Mouse (Mus musculus) E14TG2a.4 (cell line): ENCODE results near the gene Hmga1.

Source experiments
- CTCF ChIP-seq: conservative IDR thresholded peaks from 2 replicates; pipeline ENCODE4 v1.5.1; 2014; ENCODE audit warnings: low read length
- NANOG ChIP-seq: IDR thresholded peaks from 2 replicates; pipeline ENCODE4 v1.6.1; 2014; ENCODE audit warnings: borderline replicate concordance, low read length, mixed read lengths
- POU5F1 ChIP-seq: IDR thresholded peaks from 2 replicates; pipeline ENCODE4 v1.6.1; 2014; ENCODE audit warnings: low read length, borderline replicate concordance

GRCm38 (mm10) chr17:27549234-27549633 is 7.1 kb upstream of the Hmga1 start:
- TF ChIP-seq CTCF, result no peak
- no peak for TF ChIP-seq POU5F1
- no peak for TF ChIP-seq NANOG
